Mouse (Mus musculus) liver, adult 2 months (tissue): ENCODE results near the gene Gga1. TPM values are rescaled to one million over a fixed set of nuclear protein-coding genes. Genes with fewer than 3 reads are reported as not detected.

Source experiments
- DNase-seq: peaks from one replicate; pipeline ENCODE4 v3.0.0-alpha.2; 2011; ENCODE audit warnings: low read depth, low spot score; ENCODE audit errors: extremely low read depth
- H3K27ac ChIP-seq: fragments of 200-500 bp; replicated peaks from 2 replicates; pipeline ENCODE4 v1.5.1; 2012; ENCODE audit warnings: low read depth, mild to moderate bottlenecking, control low read depth, inconsistent platforms, low read length; ENCODE audit not compliant: insufficient read depth
- H3K27me3 ChIP-seq: fragments of 200-500 bp; 2 replicates; pipeline ENCODE4 v1.6.1; 2012; ENCODE audit warnings: mild to moderate bottlenecking, moderate library complexity, low read length, inconsistent platforms; ENCODE audit not compliant: control insufficient read depth, insufficient read depth
- H3K36me3 ChIP-seq: fragments of 200-500 bp; 2 replicates; pipeline ENCODE4 v1.6.1; 2012; ENCODE audit warnings: low read length, inconsistent platforms; ENCODE audit not compliant: control insufficient read depth, insufficient read depth
- H3K4me1 ChIP-seq: fragments of 200-500 bp; 2 replicates; pipeline ENCODE4 v1.6.1; 2011; ENCODE audit warnings: low read length; ENCODE audit not compliant: control insufficient read depth, insufficient read depth
- H3K4me3 ChIP-seq: fragments of 200-500 bp; 2 replicates; pipeline ENCODE4 v1.5.1; 2011; ENCODE audit warnings: low read depth, mild to moderate bottlenecking, control low read depth, low read length, moderate library complexity; ENCODE audit not compliant: insufficient read depth
- H3K79me2 ChIP-seq: fragments of 200-500 bp; 2 replicates; pipeline ENCODE4 v1.6.1; 2012; ENCODE audit warnings: inconsistent platforms, mild to moderate bottlenecking, low read length, moderate library complexity; ENCODE audit not compliant: control insufficient read depth, insufficient read depth
- H3K9ac ChIP-seq: fragments of 200-500 bp; 2 replicates; pipeline ENCODE4 v1.6.1; 2012; ENCODE audit warnings: low read depth, mild to moderate bottlenecking, control low read depth, inconsistent platforms, low read length
- CTCF ChIP-seq: fragments of 200-500 bp; IDR thresholded peaks from 2 replicates; pipeline ENCODE4 v1.5.1; 2011; ENCODE audit warnings: low read depth, low read length, control low read depth
- POLR2A ChIP-seq: fragments of 200-500 bp; IDR thresholded peaks from 2 replicates; pipeline ENCODE4 v1.6.1; 2011; ENCODE audit warnings: low read length, control low read depth; ENCODE audit not compliant: insufficient read depth; ENCODE audit errors: extremely low read depth
- WGBS: fragments of 180-500 bp; shearing (Covaris S2); methylation state at CpG from one replicate; pipeline ENCODE4 v1.1.7; 2018; 5-methylcytosine and 5-hydroxymethylcytosine counted together
- polyA plus RNA-seq: library from polyadenylated mRNA; depleted of rRNA; stranded (reverse); fragments of >200 nt; gene quantifications from 2 replicates; pipeline ENCODE4 v1.2.3, GENCODE M21; 2012
- total RNA-seq: library from RNA; depleted of rRNA; stranded (reverse); fragments of >200 nt; gene quantifications from 2 replicates; pipeline ENCODE4 v1.2.3, GENCODE M21; 2014

Gene Gga1
- total and polyA plus RNA-seq, 2 experiments, result 4.4 to 42.7 TPM

DNA sequence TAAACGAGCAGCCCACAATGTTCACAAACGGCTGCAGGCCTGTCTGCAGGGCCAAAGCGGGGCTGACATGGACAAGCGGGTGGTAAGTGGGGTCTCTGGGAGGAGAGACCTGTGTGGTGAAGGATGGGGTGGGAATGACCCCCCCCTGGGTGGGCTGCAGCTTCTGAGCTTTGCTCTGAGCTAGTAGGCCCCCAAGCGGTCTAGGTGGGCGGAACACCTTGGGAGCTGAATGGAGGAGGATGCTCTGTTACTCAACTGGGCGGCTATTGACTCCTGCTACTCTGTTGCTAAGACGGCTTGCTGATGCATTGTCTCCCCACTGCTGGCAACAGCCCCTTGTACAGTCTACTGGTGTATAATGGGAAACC, 24.4 kb downstream of the Gga1 start:
- Histone ChIP-seq H3K27ac (no peak overlapping the region), H3K4me1 (no peaks in the 10 kb centered on the region; the same call in 1 of the 2 replicates), H3K9ac (no peak overlapping the region), H3K4me3 (no peak overlapping the region), H3K79me2 (no peaks in the 10 kb centered on the region), H3K27me3 (no peaks in the 10 kb centered on the region), H3K36me3 (no peaks in the 10 kb centered on the region)
- DNase-seq, result no peak
- TF ChIP-seq CTCF (no peak), POLR2A (no peak)
- WGBS, result 85% methylated on average over 8 of the region's 8 CpGs

DNA sequence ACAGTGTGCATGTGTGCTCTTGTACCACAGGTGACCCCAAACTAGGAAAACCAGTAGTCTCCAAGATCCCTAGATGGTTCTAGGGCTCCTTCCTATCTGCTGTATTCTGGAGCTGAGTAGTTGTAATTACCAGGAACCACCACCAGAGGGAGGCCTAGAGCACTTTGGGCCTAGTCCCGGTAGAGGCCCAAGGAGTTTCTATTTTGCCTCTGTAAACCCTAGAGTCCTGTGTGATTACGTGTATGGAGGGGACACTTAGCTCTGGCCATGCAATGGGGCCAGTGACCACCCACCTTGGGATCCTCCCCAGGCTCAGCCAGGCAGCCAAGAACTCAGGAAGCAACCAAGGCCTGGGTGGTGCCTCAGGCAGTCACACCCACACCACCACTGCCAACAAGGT, 26.3 kb downstream of the Gga1 start:
- no peak overlapping the region for H3K4me3 ChIP-seq
- H3K9ac ChIP-seq, result no peak overlapping the region
- H3K27ac ChIP-seq, result no peak overlapping the region
- no peaks in the 10 kb centered on the region for H3K36me3 ChIP-seq
- TF ChIP-seq POLR2A (no peak), CTCF (peak; percentile 76)
- H3K27me3 ChIP-seq, result no peaks in the 10 kb centered on the region
- DNase-seq, result peak; percentile 46
- WGBS, result 2% methylated on average over 2 of the region's 2 CpGs
- H3K4me1 ChIP-seq, result no peaks in the 10 kb centered on the region; the same call in 1 of the 2 replicates
- H3K79me2 ChIP-seq, result no peaks in the 10 kb centered on the region

DNA sequence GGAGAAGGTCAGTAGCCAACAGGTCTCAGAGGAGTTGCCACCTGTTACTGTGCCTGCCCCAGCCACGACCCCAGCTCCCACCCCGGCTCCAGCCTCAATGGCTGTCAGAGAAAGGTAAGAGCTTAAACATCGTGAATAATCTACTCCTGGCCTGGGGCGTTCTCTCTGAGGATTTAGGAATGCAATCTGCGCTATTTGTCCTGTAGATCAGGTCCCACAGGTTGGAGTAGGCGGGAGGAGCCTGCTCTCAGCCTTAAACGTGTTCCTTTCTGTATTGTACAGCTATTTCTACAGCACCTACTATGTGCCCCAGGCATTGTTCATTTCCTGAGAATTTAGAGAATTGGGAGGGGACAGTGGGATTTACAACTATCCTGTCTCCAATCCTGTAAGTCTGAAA, 31.4 kb downstream of the Gga1 start:
- no peak overlapping the region for H3K4me3 ChIP-seq
- no peak overlapping the region for H3K9ac ChIP-seq
- no peaks in the 10 kb centered on the region for H3K27me3 ChIP-seq
- H3K79me2 ChIP-seq, result no peaks in the 10 kb centered on the region
- H3K4me1 ChIP-seq, result no peaks in the 10 kb centered on the region
- TF ChIP-seq POLR2A (no peak), CTCF (no peak)
- DNase-seq, result no peak
- no peak overlapping the region for H3K27ac ChIP-seq
- WGBS, result 91% methylated on average over 7 of the region's 7 CpGs
- H3K36me3 ChIP-seq, result no peaks in the 10 kb centered on the region

DNA sequence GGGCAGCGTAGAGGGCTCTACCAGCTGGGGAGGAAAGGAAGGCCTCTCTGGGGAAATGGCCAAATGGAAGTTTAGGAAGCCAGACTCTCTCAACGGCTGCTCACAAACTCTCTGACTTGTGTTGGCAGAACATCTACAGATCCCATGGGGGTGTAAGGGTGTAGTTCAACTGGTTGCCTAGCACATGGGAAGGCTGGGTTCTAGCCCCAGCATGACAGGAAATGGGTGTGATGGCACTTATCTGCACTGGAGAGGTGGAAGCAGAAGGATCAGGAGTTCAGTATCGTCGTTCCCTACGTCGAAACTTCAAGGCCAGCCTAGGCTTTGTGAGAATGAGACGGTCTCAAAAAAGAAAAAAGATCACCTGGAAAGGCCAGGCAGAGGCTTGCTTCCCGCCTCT, 32.0 kb downstream of the Gga1 start:
- Histone ChIP-seq H3K27me3 (0 out of 2 replicates have a peak, but pooled peaks cover under 1% of the 10 kb centered on the region), H3K27ac (no peak overlapping the region), H3K36me3 (no peaks in the 10 kb centered on the region), H3K4me1 (no peaks in the 10 kb centered on the region), H3K79me2 (no peaks in the 10 kb centered on the region), H3K4me3 (no peak overlapping the region), H3K9ac (no peak overlapping the region)
- no peak for TF ChIP-seq POLR2A
- no peak for TF ChIP-seq CTCF
- DNase-seq, result no peak
- 78% methylated on average over 8 of the region's 8 CpGs for WGBS

DNA sequence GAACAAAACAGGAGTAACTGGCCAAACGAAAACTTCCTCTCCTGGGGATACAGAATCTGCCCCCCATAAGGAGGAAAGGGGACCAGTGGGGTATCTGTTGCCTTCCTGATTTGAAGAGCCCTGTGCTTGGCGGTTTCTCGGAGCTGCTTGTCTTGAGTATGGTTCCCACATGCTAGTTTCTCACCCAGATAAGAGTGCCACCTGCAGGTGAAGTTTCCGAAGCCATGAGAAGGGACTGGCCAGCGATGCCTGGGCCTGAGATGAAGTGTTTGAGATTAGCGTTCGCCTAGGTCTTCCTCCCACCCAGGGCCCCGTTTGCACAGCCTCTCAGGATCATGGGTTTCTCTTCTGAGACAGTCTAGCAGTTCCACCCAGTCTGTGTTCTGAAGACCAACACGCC, 35.0 kb downstream of the Gga1 start:
- Histone ChIP-seq H3K79me2 (no peaks in the 10 kb centered on the region), H3K4me1 (peaks cover 5% of the 10 kb centered on the region; the same call in 1 of the 2 replicates), H3K9ac (no peak overlapping the region), H3K4me3 (no peak overlapping the region), H3K36me3 (no peaks in the 10 kb centered on the region), H3K27me3 (0 out of 2 replicates have a peak, but pooled peaks cover 5% of the 10 kb centered on the region), H3K27ac (no peak overlapping the region)
- TF ChIP-seq POLR2A (no peak), CTCF (no peak)
- WGBS, result 70% methylated on average over 9 of the region's 9 CpGs
- DNase-seq, result no peak

DNA sequence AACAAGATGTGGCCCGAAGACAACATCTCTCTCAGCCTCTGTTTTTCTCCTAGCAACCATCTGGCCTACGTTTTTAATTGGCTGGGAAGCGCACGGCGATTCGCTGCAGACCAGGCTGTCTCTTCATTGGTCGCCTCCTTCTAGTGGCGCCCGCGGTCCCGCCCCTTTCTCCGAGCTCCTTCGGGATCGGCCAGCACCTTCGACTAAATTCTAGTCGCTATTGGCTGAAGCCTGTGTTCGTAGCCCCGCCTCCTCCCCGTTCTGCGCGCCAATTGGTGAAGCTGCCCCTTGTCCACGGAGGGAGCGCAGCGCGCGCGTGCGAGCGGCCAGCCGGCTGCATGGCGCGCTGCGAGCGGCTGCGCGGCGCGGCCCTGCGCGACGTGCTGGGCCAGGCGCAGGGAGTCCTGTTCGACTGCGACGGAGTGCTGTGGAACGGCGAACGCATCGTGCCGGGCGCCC, 36.7 kb downstream of the Gga1 start, which contains the start of gene Pdxp:
TSS of gene Pdxp (plus strand) at position 288 of the 459 bp plus-strand sequence.
- peak; percentile 71 for DNase-seq
- WGBS, result 3% methylated on average over 51 of the region's 51 CpGs
- no peak within 1 kb of the TSS for H3K27ac ChIP-seq

More for the DNA sequence above, 36.7 kb downstream of the Gga1 start, which contains the start of gene Pdxp:
- TF ChIP-seq POLR2A (no peak), CTCF (no peak)
- H3K9ac ChIP-seq, result peak within 1 kb of the TSS; percentile 54
- 0 out of 2 replicates have a peak, but pooled peaks cover 5% of the 10 kb centered on the region for H3K27me3 ChIP-seq
- H3K79me2 ChIP-seq, result no peaks in the 10 kb centered on the region
- peak within 1 kb of the TSS; percentile 49; the same call in 1 of the 2 replicates for H3K4me3 ChIP-seq
- no peaks in the 10 kb centered on the region for H3K36me3 ChIP-seq
- H3K4me1 ChIP-seq, result peaks cover 5% of the 10 kb centered on the region; the same call in 1 of the 2 replicates
